11 mouse cellular contexts compared by ENCODE assay signal in the genomic region with DNA sequence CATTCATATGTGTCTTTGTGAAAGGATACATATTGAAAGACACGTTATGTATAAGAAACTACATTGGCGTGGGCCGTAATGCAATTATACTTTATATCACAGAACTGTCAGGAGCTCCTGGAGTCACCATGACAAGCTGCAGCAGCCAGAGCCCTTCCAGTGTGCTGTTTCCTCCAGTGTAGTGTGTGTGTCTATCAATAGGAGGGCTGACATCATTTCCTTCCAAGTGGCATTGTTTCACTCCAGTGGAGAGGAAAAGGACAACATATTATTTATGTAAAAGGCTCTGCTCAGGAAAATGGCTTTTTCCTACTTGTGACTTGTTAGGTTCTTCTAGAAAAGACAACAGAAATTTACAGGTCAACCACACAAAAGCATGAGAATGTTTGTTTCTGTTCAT.
DNase-seq lines count a peak whose midpoint lies in the region; ATAC-seq and TF ChIP-seq lines count a peak whose summit lies in the region.
"Had no signal": no experiment of that assay in that cellular context is flagged by ENCODE, and none has a peak within 500 bp of the region (broad histone marks: within the 10 kb centered on the region; RNA-seq: fewer than 3 reads in every experiment).

No protein-coding gene starts in this region.

- no peak overlapping the region for H3K4me2 ChIP-seq in forebrain, postnatal 0 days (ENCODE audit: low read depth)
- no peak overlapping the region for H3K4me2 ChIP-seq in midbrain, postnatal 0 days (ENCODE audit: low read depth, low read length, poor library complexity, severe bottlenecking)

- WGBS in forebrain, embryonic 10.5 days, result 85% methylated on average over 3 of the region's 3 CpGs
- 33% methylated on average over 3 of the region's 3 CpGs for WGBS in forebrain, postnatal 0 days
- 43% methylated on average over 3 of the region's 3 CpGs for WGBS in midbrain, postnatal 0 days

- H3K9me3 ChIP-seq in forebrain, embryonic 10.5 days, result no peaks in the 10 kb centered on the region
- no peaks in the 10 kb centered on the region for H3K9me3 ChIP-seq in forebrain, postnatal 0 days (ENCODE audit: low read length)
- H3K9me3 ChIP-seq in midbrain, postnatal 0 days (ENCODE audit: low read length), result no peaks in the 10 kb centered on the region

- no peak for ATAC-seq in forebrain, postnatal 0 days
- no peak for ATAC-seq in midbrain, postnatal 0 days (ENCODE audit: low FRiP score)

- TF ChIP-seq CTCF in forebrain, postnatal 0 days (IDR thresholded peaks at IDR 0.05; ENCODE audit: low read depth), result no peak
- no peak for TF ChIP-seq CTCF in midbrain, postnatal 0 days (IDR thresholded peaks at IDR 0.05)

- H3K9ac ChIP-seq in forebrain, postnatal 0 days, result no peak overlapping the region
- H3K9ac ChIP-seq in midbrain, postnatal 0 days (replicated peaks; ENCODE audit: low read length, poor library complexity, severe bottlenecking), result no peak overlapping the region

- no peak for DNase-seq in forebrain, embryonic 10.5 days (ENCODE audit: extremely low spot score, low spot score)
- DNase-seq in forebrain, postnatal 0 days, result no peak
- peak; percentile 20 for DNase-seq in retina, postnatal 1 day
- no peak for DNase-seq in retina, embryonic 14.5 days (ENCODE audit: low spot score)
- DNase-seq in kidney, postnatal 10 days, result peak; percentile 26
- peak; percentile 7 for DNase-seq in midbrain, postnatal 0 days (ENCODE audit: low spot score)
- DNase-seq in cerebellum, postnatal 36 days, result no peak
- DNase-seq in frontal cortex, adult 2 months (ENCODE audit: extremely low spot score in 1 of 2, low spot score in 1 of 2), result no peak
- DNase-seq: adrenal gland, postnatal 10 days; B cell, adult 2 months; cerebellum, adult 9-11 months had no signal

- H3K4me3 ChIP-seq in forebrain, embryonic 10.5 days, result no peak overlapping the region
- H3K4me3 ChIP-seq in forebrain, postnatal 0 days (ENCODE audit: low read depth, low read length), result no peak overlapping the region
- no peak overlapping the region for H3K4me3 ChIP-seq in midbrain, postnatal 0 days (ENCODE audit: low read depth, low read length)

- peak overlapping the region; percentile 58; the same call in 1 of the 2 replicates for H3K27ac ChIP-seq in forebrain, embryonic 10.5 days
- no peak overlapping the region for H3K27ac ChIP-seq in forebrain, postnatal 0 days (ENCODE audit: low read depth, low read length)
- no peak overlapping the region for H3K27ac ChIP-seq in midbrain, postnatal 0 days (ENCODE audit: low read depth, low read length)

- no peaks in the 10 kb centered on the region for H3K27me3 ChIP-seq in forebrain, embryonic 10.5 days (ENCODE audit: poor library complexity, severe bottlenecking)
- no peaks in the 10 kb centered on the region for H3K27me3 ChIP-seq in forebrain, postnatal 0 days (ENCODE audit: insufficient read depth, low read length)
- H3K27me3 ChIP-seq in midbrain, postnatal 0 days (ENCODE audit: insufficient read depth, low read length), result no peaks in the 10 kb centered on the region

- no peaks in the 10 kb centered on the region for H3K36me3 ChIP-seq in forebrain, embryonic 10.5 days (replicated peaks)
- H3K36me3 ChIP-seq in forebrain, postnatal 0 days (ENCODE audit: insufficient read depth), result no peaks in the 10 kb centered on the region
- H3K36me3 ChIP-seq in midbrain, postnatal 0 days (ENCODE audit: insufficient read depth, low read length), result no peaks in the 10 kb centered on the region

- H3K4me1 ChIP-seq in forebrain, embryonic 10.5 days, result peaks cover 9% of the 10 kb centered on the region
- no peaks in the 10 kb centered on the region for H3K4me1 ChIP-seq in forebrain, postnatal 0 days (ENCODE audit: insufficient read depth)
- no peaks in the 10 kb centered on the region for H3K4me1 ChIP-seq in midbrain, postnatal 0 days (ENCODE audit: insufficient read depth, low read length)

Comparison
In these comparisons a context has a peak if more than half of its experiments do, and no peak if none do; other contexts are left out.
1. DNase-seq: peak in retina, postnatal 1 day (single experiment), kidney, postnatal 10 days (single experiment) and midbrain, postnatal 0 days (single experiment); none in forebrain, embryonic 10.5 days (single experiment), forebrain, postnatal 0 days (single experiment), retina, embryonic 14.5 days (single experiment), cerebellum, postnatal 36 days (0 of 2) and frontal cortex, adult 2 months (0 of 2).